Comparison of ENCODE assay signal across 8 mouse cellular contexts in genomic region chr1:121430938-121431928, GRCm38 (mm10). TPM values are rescaled to one million over a fixed set of nuclear protein-coding genes. Genes with fewer than 3 reads are reported as not detected.
DNase-seq lines count a peak whose midpoint lies in the region; ATAC-seq and TF ChIP-seq lines count a peak whose summit lies in the region.

Ccdc93 (plus strand) TSS chr1:121431049.

- TF ChIP-seq POLR2A in brain, embryonic 14.5 days (IDR thresholded peaks at IDR 0.05; ENCODE audit: borderline replicate concordance, extremely low read depth, insufficient read depth, insufficient read length, poor library complexity, severe bottlenecking) = peak; percentile 47; the same call in 1 of the 2 replicates
- TF ChIP-seq POLR2A in liver, adult 2 months (IDR thresholded peaks at IDR 0.05; ENCODE audit: extremely low read depth, insufficient read depth, low read length) = peak; percentile 70
- TF ChIP-seq POLR2A in myocyte (IDR thresholded peaks at IDR 0.05; ENCODE audit: insufficient read length, low read depth) = peak; percentile 94

- H3K79me3 ChIP-seq in C2C12 (ENCODE audit: low read depth) = peaks cover 11% of the 10 kb centered on the region

- ATAC-seq in heart, embryonic 11.5 days (replicated peaks; ENCODE audit: insufficient number of reproducible peaks, low FRiP score, low TSS enrichment) = peak; percentile 88
- ATAC-seq in kidney, embryonic 16.5 days (ENCODE audit: low FRiP score, low TSS enrichment) = peak; percentile 96

- H3K79me2 ChIP-seq in C2C12 (ENCODE audit: control insufficient read depth, insufficient read depth) = peaks cover 21% of the 10 kb centered on the region
- H3K79me2 ChIP-seq in liver, adult 2 months (ENCODE audit: control insufficient read depth, insufficient read depth, low read length) = peaks cover 8% of the 10 kb centered on the region; the same call in 1 of the 2 replicates
- peaks cover 12% of the 10 kb centered on the region for H3K79me2 ChIP-seq in myocyte (ENCODE audit: control insufficient read depth, insufficient read depth)

- H3K36me3 ChIP-seq in C2C12 (ENCODE audit: control insufficient read depth, insufficient read depth) (peaks cover 2% of the 10 kb centered on the region), myocyte (ENCODE audit: control insufficient read depth, insufficient read depth) (no peaks in the 10 kb centered on the region)
- H3K36me3 ChIP-seq in erythroblast, embryonic 14.5 days (ENCODE audit: control insufficient read depth) = peaks cover 12% of the 10 kb centered on the region
- no peaks in the 10 kb centered on the region for H3K36me3 ChIP-seq in heart, embryonic 11.5 days (ENCODE audit: control insufficient read depth, insufficient read depth, low read length)
- H3K36me3 ChIP-seq in kidney, embryonic 16.5 days (ENCODE audit: insufficient read depth, low read length) = peaks cover 6% of the 10 kb centered on the region; the same call in 1 of the 2 replicates
- H3K36me3 ChIP-seq in liver, adult 2 months (ENCODE audit: control insufficient read depth, insufficient read depth, low read length) = peaks cover 7% of the 10 kb centered on the region; the same call in 1 of the 2 replicates
- H3K36me3 ChIP-seq in splenic B cell, adult 2 months (ENCODE audit: control insufficient read depth, insufficient read depth, low read length, poor library complexity, severe bottlenecking) = peaks cover 5% of the 10 kb centered on the region

- peak within 1 kb of the TSS; percentile 92 for H3K4me2 ChIP-seq in heart, embryonic 11.5 days
- H3K4me2 ChIP-seq in kidney, embryonic 16.5 days (replicated peaks; ENCODE audit: low read depth, low read length) = peak within 1 kb of the TSS; percentile 99
- peak within 1 kb of the TSS; percentile 93 for H3K4me2 ChIP-seq in myocyte (ENCODE audit: low read depth)

- peaks cover 19% of the 10 kb centered on the region for H3K4me1 ChIP-seq in erythroblast, embryonic 14.5 days (ENCODE audit: control insufficient read depth)
- H3K4me1 ChIP-seq in heart, embryonic 11.5 days (ENCODE audit: control insufficient read depth, insufficient read depth, low read length) = peaks cover 3% of the 10 kb centered on the region; the same call in 1 of the 2 replicates
- peaks cover 8% of the 10 kb centered on the region; the same call in 1 of the 2 replicates for H3K4me1 ChIP-seq in kidney, embryonic 16.5 days (ENCODE audit: insufficient read depth, low read length)
- H3K4me1 ChIP-seq in liver, adult 2 months (ENCODE audit: control insufficient read depth, insufficient read depth, low read length) = peaks cover 4% of the 10 kb centered on the region

- no peaks in the 10 kb centered on the region for H3K9me3 ChIP-seq in erythroblast, embryonic 14.5 days (ENCODE audit: control insufficient read depth, low read length)
- H3K9me3 ChIP-seq in heart, embryonic 11.5 days (replicated peaks; ENCODE audit: control insufficient read depth, low read length) = no peaks in the 10 kb centered on the region
- H3K9me3 ChIP-seq in kidney, embryonic 16.5 days (ENCODE audit: low read length) = no peaks in the 10 kb centered on the region

- H3ac ChIP-seq in C2C12 (ENCODE audit: control insufficient read depth, insufficient read length, low read depth) (peak within 1 kb of the TSS; percentile 77), myocyte (ENCODE audit: control insufficient read depth, insufficient read length) (peak within 1 kb of the TSS; percentile 7)

- no peak for TF ChIP-seq CTCF in C2C12 (IDR thresholded peaks at IDR 0.05; ENCODE audit: control insufficient read depth, insufficient read depth, insufficient read length)
- no peak for TF ChIP-seq CTCF in brain, embryonic 14.5 days (IDR thresholded peaks at IDR 0.05; ENCODE audit: borderline replicate concordance, extremely low read depth, insufficient read depth, insufficient read length)
- TF ChIP-seq CTCF in liver, adult 2 months (IDR thresholded peaks at IDR 0.05; ENCODE audit: low read depth, low read length) = no peak

- peak; percentile 96 for DNase-seq in brain, embryonic 14.5 days (ENCODE audit: low read depth)
- peak; percentile 81 for DNase-seq in liver, adult 2 months (ENCODE audit: extremely low read depth, low read depth, low spot score)
- DNase-seq in splenic B cell, adult 2 months (ENCODE audit: low read depth, low spot score) = peak; percentile 97

- peak within 1 kb of the TSS; percentile 82 for H3K4me3 ChIP-seq in C2C12 (ENCODE audit: insufficient read depth, poor library complexity, severe bottlenecking)
- peak within 1 kb of the TSS; percentile 68 for H3K4me3 ChIP-seq in erythroblast, embryonic 14.5 days (replicated peaks)
- peak within 1 kb of the TSS; percentile 82 for H3K4me3 ChIP-seq in heart, embryonic 11.5 days (ENCODE audit: low read depth, low read length)
- H3K4me3 ChIP-seq in kidney, embryonic 16.5 days (ENCODE audit: low read length) = peak within 1 kb of the TSS; percentile 93
- H3K4me3 ChIP-seq in liver, adult 2 months (ENCODE audit: insufficient read depth, low read depth, low read length) = peak within 1 kb of the TSS; percentile 78
- H3K4me3 ChIP-seq in myocyte = peak within 1 kb of the TSS; percentile 88

- H3K27me3 ChIP-seq in C2C12 (ENCODE audit: control insufficient read depth, insufficient read depth, insufficient read length) (no peaks in the 10 kb centered on the region), myocyte (ENCODE audit: control insufficient read depth, insufficient read depth, insufficient read length) (no peaks in the 10 kb centered on the region)
- no peaks in the 10 kb centered on the region for H3K27me3 ChIP-seq in erythroblast, embryonic 14.5 days (ENCODE audit: control insufficient read depth)
- H3K27me3 ChIP-seq in heart, embryonic 11.5 days (ENCODE audit: control insufficient read depth, insufficient read depth, low read length) = no peaks in the 10 kb centered on the region
- no peaks in the 10 kb centered on the region for H3K27me3 ChIP-seq in kidney, embryonic 16.5 days (ENCODE audit: insufficient read depth, low read length)
- no peaks in the 10 kb centered on the region for H3K27me3 ChIP-seq in liver, adult 2 months (ENCODE audit: control insufficient read depth, insufficient read depth, low read length)
- no peaks in the 10 kb centered on the region for H3K27me3 ChIP-seq in splenic B cell, adult 2 months (ENCODE audit: control insufficient read depth, insufficient read depth, low read length, poor library complexity, severe bottlenecking)

- 0 out of 2 replicates have a peak within 1 kb of the TSS, but pooled peaks have one; percentile 12 for H3K27ac ChIP-seq in heart, embryonic 11.5 days (ENCODE audit: low read depth, low read length)
- H3K27ac ChIP-seq in kidney, embryonic 16.5 days (ENCODE audit: low read length) = no peak within 1 kb of the TSS
- H3K27ac ChIP-seq in liver, adult 2 months (replicated peaks; ENCODE audit: insufficient read depth, low read depth, low read length) = peak within 1 kb of the TSS; percentile 68

- WGBS in heart, embryonic 11.5 days (ENCODE audit: insufficient replicate concordance) = under 1% methylated on average over 47 of the region's 47 CpGs
- under 1% methylated on average over 47 of the region's 47 CpGs for WGBS in kidney, embryonic 16.5 days
- under 1% methylated on average over 47 of the region's 47 CpGs for WGBS in liver, adult 2 months

- peak within 1 kb of the TSS; percentile 86 for H3K9ac ChIP-seq in heart, embryonic 11.5 days (ENCODE audit: low read depth, low read length)
- peak within 1 kb of the TSS; percentile 92 for H3K9ac ChIP-seq in kidney, embryonic 16.5 days (replicated peaks; ENCODE audit: low read length)
- peak within 1 kb of the TSS; percentile 85 for H3K9ac ChIP-seq in liver, adult 2 months (ENCODE audit: low read depth, low read length)

TF ChIP-seq in C2C12, 6 proteins besides CTCF, POLR2A, EP300 and RAD21:
- TF ChIP-seq FOSL1 (IDR thresholded peaks at IDR 0.05; ENCODE audit: insufficient read depth, low read length, poor library complexity, severe bottlenecking) (no peak), MYOG (IDR thresholded peaks at IDR 0.05; ENCODE audit: control insufficient read depth, extremely low read depth, insufficient read length) (no peak)
TF ChIP-seq in C2C12: peak in this region for 0.

TF ChIP-seq in myocyte, 11 proteins besides CTCF, POLR2A, EP300 and RAD21:
- TF ChIP-seq POLR2AphosphoS2 (IDR thresholded peaks at IDR 0.05; ENCODE audit: insufficient read length, low read depth) = peak; percentile 94
- no peak for TF ChIP-seq TCF3 (IDR thresholded peaks at IDR 0.05; ENCODE audit: insufficient read length, low read depth)
- TF ChIP-seq REST (IDR thresholded peaks at IDR 0.05; ENCODE audit: insufficient read depth, insufficient read length) = peak; percentile 10

RNA-seq across cellular contexts. Expression of gene Ccdc93, which starts in this region (rescaled TPM):
- polyA plus RNA-seq in C2C12 (2012; fragmentation: generic; extraction: Trizol) (8.4 TPM), myocyte (2012; fragmentation: generic; extraction: Trizol) (5.2 TPM)
- polyA plus RNA-seq in brain, embryonic 14.5 days (2012; rRNA removed) = 17.0 and 18.7 TPM in 2 replicates
- 0.06 and 0.15 TPM in 2 replicates for polyA plus RNA-seq in erythroblast, embryonic 14.5 days (2012)
- 7.6 and 7.9 TPM in 2 replicates for polyA plus RNA-seq in heart, embryonic 11.5 days (2014; fragmentation: Nextera tagmentation; extraction: Ambion mirVana)
- 10.3 and 10.4 TPM in 2 replicates for polyA plus RNA-seq in kidney, embryonic 16.5 days (2015; fragmentation: Nextera tagmentation; extraction: Ambion mirVana)
- total RNA-seq in liver, adult 2 months (2014; rRNA removed) = 6.9 TPM in 2 replicates
- polyA plus RNA-seq in liver, adult 2 months (2012; rRNA removed) = 3.6 and 4.5 TPM in 2 replicates
